Mouse (Mus musculus) embryonic fibroblast, embryonic 13.5 days (primary cell): ENCODE measurements around the gene Sf3a3.

Source experiments
- CTCF ChIP-seq: IDR thresholded peaks from 2 replicates; pipeline ENCODE4 v1.5.1; 2011; ENCODE audit warnings: mild to moderate bottlenecking, control low read depth, low read length, moderate library complexity, borderline replicate concordance; ENCODE audit not compliant: insufficient read depth
- POLR2A ChIP-seq: IDR thresholded peaks from 2 replicates; pipeline ENCODE4 v1.6.1; 2011; ENCODE audit warnings: low read depth, mild to moderate bottlenecking, control low read depth, low read length, moderate library complexity

DNA sequence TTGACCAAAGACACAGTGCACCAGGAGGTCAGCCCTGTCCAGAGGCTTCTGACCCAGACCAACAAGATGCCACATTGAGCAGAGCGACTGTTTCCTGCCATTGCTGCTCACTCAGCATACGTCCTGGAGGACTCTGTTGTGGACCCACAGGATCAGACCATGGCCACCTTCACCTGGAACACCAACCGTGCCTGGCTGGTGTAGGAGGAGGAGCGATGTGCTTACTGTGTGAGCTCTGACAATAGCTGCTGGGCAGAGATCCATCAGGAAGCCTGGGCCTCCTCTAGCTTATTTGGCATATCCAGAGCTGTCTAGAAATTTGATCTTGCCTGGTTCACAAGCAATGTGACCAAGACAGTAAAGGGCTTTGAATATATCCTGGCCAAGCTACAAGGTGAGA, 4.5 kb downstream of the Sf3a3 start:
- TF ChIP-seq POLR2A (no peak), CTCF (no peak)
